Mouse (Mus musculus) c-Kit-positive CD71-positive TER-119-positive erythroid progenitor cells, embryonic 14.5 days (primary cell): ENCODE results near the gene Lmna.

Source experiments
- DNase-seq: peaks from one replicate; pipeline ENCODE4 v3.0.0-alpha.2; 2013; ENCODE audit warnings: low spot score

Lmna gene

DNA sequence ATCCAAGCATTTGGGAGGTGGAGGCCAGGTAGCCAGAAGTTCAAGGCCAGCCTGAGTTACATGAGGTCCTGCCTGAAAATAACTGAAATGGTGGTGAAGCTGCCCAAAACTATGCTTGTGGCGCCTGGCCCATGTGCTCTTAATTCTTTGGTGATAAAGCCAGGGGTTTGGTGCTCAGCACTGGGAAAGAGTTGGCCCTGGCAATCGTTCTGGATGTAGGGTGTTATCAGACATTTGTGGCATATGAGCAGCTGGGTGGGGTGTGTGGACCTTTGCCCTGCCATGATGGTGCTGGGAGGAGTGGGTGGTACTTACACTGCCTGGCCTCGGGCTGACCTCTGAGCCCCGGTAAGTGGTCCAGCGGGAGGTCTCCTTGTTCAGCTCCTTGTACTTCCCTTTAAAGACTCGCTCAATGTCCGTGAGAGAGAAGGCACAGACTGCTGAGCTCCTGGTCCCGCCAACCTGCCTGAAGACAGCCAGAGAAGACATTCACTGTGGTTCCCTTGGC, 62.0 kb downstream of the Lmna start:
- DNase-seq: no peak

DNA sequence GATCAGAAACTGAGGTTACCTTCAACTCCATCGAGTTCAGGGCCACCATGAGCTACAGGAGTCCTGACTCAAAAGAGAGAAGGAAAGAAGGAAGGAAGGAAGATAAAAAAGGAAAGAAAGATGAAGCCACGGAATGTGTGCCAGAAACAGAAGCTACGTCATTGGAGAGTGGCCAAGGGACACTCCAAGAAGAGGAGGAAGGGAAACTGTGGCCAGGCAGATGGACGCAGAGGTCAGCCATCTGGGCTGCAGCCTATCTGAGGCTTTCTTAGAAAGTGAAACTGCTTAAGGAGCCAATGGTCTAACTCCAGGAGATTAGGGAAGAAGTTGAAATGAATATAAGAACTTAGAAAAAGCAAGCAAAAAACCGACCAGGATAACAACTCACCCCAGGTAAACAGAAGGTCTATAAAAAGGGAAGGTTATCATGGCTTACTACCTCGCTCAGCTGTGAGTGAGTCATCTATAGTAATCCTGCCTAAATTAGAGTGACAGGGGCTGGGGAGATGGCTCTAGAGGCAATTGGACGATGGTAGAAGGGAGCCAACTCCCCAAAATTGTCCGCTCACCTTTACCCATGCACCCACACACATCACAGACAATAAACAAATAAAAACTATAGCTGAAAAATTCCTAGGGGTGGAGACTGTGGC, 63.2 kb downstream of the Lmna start:
- DNase-seq: no peak

DNA sequence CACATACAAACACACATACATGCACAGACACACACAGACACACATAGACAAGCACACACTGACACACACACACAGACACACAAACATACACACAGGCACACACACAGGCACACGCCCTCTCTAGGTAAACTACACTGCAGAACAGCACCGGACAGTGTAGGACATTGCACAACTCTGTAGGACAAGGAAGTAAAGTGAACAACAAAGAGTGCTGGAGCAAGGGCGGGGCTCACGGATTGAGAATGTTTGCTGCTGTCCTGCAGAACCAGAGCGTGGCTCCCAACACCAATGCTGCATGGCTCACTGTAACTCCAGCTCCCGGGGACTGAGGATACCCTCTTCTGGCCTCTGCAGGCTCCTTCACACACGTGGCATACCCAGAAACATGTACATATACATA, 66.9 kb downstream of the Lmna start:
- DNase-seq: no peak

DNA sequence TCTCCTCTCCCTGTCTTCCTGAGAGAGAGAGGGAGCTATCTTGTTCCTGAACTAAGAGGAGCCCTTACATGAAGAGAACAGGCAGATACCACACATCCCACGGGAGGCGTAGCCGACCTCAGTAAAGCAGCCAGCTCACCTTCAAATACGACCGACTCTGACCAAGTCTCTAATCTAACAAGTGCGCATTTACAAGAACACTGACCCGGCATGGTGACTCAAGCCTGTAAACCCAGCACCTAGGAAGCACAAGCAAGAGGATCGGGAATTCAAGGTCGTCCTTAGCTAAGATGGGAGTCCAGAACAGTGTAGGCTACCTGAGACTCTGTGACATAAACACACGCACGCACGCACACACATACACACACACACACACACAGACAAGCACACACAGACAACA, 67.3 kb downstream of the Lmna start:
- DNase-seq: no peak

DNA sequence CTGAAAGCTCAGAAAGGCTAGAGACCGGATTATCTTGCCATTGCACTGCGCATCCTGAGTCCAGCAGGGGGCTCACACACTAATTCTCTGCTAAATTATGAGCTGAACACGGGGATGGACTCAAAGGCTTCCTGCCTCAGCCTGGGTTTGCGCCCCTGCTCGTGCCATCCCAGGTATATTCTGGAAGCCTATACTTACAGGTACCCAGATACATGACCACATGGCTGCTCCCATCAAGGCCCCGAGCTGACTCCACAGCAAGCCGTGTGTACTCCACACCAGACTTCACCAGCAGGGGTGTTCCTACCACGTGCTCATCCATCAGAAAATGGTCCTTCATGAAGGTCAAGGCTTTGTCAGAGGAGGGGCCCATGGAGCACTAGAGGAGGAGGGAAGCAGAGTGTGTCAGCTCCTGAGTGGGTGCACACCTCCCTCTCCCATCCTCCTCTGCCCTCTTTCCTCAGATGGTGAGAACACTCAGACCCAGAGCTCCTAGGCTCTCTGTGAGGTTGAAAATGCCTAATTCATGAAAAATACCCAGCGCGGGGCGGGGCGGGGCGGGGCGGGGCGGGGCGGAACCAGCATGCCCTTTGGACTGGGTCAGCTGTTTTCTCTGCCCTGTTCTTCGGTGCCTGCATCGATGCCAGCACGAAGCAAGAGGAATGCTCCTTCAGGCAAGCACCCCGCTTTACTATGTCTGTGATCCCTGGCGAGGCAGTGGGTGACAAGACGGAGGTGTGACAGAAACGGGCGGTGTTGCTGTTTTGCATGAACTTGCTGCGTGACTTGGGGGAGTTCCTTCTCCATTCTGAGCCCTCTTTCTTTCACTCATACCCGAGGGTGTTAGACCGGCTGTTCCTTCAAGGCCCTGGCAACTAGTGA, 69.0 kb downstream of the Lmna start:
- peak; percentile 20 for DNase-seq

DNA sequence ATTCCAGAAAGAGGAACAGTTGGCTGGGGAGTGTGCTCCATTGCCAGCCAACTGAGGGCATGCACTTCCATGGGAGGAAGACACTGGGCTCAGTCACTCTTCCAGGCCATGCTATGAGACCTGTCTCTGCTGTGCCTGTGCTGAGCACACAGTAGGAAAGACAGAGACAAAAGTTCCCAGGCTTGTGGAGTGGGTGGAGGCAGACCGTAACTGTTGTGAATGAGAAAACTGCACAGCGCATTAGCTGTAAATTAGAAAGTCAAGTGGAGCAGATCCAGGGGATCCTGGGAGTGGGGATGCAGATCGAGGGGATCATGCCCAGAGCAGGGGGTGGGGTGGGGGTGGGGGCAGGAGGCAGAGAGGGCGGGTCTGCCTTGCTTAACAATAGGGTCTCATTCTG, 70.2 kb downstream of the Lmna start:
- no peak for DNase-seq

DNA sequence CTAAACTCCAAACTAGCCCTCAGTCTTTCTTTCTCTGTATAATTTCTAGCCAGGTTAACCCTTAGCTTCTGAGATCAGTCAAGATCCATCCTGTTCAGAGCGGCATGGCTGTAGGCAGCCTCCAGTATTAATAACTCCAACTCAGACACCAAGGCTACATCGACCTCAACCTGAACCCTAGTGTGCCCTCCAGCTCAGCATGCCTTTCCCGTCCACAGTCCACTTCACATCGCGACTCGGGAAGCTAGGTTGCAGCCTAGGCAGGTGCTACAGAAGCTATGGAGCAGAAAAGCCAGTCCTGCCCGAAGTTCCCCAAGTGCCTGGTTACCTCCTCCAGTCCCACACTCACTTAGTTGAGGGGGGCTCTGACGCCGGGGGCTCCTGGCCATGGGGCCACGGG, 72.3 kb downstream of the Lmna start:
- no peak for DNase-seq

DNA sequence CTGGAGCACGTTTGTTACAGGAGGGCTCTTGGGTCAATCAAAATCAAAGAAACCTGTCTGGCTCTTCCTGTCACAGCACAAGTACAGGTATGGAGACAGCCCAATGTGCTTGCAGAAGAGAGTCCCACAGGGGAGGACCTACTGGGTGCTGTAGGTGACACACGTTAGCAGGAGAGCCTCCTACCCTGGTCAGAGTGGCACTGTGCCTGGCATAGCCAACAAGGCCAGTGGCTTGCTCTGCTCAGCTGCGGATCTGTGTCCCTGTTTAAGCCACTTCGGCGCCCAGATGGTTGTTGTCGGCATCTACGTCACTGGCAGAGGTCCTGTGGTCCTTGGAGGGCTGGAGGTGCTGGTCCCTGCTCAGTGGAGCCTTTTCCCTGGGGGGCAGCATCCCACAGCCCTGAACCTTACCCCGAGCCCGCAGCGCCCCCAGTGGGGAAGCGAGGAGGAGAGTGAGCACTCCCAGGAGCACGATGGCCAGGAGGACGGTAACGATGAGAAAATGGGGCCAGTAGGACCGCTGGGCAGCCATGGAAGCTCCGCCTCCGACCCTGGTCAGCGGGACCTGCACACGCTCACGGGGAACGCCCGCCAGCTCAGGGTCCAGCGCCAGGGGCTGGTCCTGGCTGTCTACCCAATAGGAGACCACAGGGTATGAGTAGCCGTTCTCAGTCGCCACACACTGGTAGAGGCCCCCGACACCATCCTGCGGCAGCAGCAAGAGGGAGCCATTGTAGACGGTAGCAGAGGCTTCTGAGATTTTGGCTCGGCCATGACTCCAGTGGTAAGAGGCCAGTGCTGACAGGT, 73.2 kb downstream of the Lmna start:
- DNase-seq: no peak

DNA sequence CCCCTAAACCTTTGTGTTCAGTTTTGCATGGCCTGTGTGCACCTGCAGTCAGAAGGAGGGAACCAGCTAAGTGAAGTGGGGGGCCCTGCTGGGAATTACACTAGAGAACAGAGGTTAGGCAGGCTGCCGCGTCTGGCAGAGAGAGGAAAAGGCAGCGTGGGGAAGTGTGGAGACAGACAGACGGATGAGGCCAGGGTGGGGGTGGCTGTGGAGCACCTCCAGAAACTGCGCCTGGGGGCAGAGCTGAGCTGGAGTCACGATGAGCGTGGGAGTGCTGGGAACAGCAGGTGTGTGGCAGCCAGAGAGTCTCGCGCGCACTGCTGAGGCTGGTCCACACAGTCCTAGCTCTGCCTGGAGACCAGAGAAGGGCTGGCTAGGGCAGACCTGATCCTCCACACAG, 74.2 kb downstream of the Lmna start:
- no peak for DNase-seq
